Mouse (Mus musculus) olfactory bulb, adult 2 months (tissue): Measurements from ENCODE around the gene Ugt2a1. TPM values are rescaled to one million over a fixed set of nuclear protein-coding genes. Genes with fewer than 3 reads are reported as not detected.
"Not testable (repeated sequence)": the region's sequence is repeated elsewhere in the genome, so short reads cannot be mapped to it uniquely, and the experiment has no call there.

ENCODE experiments used
- H3K27ac ChIP-seq: fragments of 200-500 bp; 2 replicates; pipeline ENCODE4 v1.5.1; 2012; ENCODE audit warnings: low read depth, low read length; ENCODE audit not compliant: insufficient read depth
- H3K4me1 ChIP-seq: fragments of 200-500 bp; 2 replicates; pipeline ENCODE4 v1.6.1; 2012; ENCODE audit warnings: low read length; ENCODE audit not compliant: control insufficient read depth, insufficient read depth
- H3K4me3 ChIP-seq: fragments of 200-500 bp; 2 replicates; pipeline ENCODE4 v1.5.1; 2012; ENCODE audit warnings: mild to moderate bottlenecking, low read depth, low read length, moderate library complexity; ENCODE audit not compliant: insufficient read depth
- CTCF ChIP-seq: fragments of 200-500 bp; IDR thresholded peaks from 2 replicates; pipeline ENCODE4 v1.5.1; 2012; ENCODE audit warnings: low read depth, mild to moderate bottlenecking, low read length, moderate library complexity; ENCODE audit not compliant: insufficient read depth
- POLR2A ChIP-seq: fragments of 200-500 bp; IDR thresholded peaks from 2 replicates; pipeline ENCODE4 v1.6.1; 2012; ENCODE audit warnings: mild to moderate bottlenecking, low read depth, low read length, moderate library complexity; ENCODE audit not compliant: insufficient read depth
- WGBS: fragments of 180-500 bp; shearing (Covaris S2); methylation state at CpG from one replicate; pipeline ENCODE4 v1.1.7; 2018; 5-methylcytosine and 5-hydroxymethylcytosine counted together
- polyA plus RNA-seq: library from polyadenylated mRNA; stranded (reverse); fragments of >200 nt; gene quantifications from 2 replicates; pipeline ENCODE4 v1.2.4, GENCODE M21; 2012; ENCODE audit warnings: low replicate concordance; ENCODE audit not compliant: missing spikeins, insufficient read depth, insufficient read length

Gene Ugt2a1
- polyA plus RNA-seq: not detected in 2 replicates

DNA sequence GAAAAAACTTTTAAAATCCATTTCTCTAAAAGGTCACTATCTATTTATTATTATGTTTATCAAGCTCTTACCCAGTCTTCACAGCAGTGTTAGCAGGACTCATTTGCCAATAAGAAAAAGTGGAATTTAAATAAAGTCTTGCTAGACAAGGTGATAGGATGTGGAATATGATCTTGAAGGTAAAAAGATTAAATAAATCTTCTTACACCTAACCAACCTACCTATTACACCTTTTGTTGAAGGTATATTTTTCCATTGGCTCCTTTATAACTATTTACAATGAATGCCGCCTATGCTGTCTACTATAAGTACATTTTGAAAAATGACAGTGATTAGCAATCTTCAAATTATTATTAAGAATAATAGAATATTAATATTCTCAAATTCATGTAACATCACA lies at the start of gene Ugt2a1:
Gene Ugt2a1, minus strand, starts transcription at position 101 of the 400 bp plus-strand sequence.
- WGBS: 89% methylated on average over 1 of the region's 1 CpGs
- Histone ChIP-seq H3K4me3 (no peak within 1 kb of the TSS), H3K27ac (no peak within 1 kb of the TSS), H3K4me1 (no peaks in the 10 kb centered on the region)
- TF ChIP-seq CTCF (no peak), POLR2A (no peak)

GRCm38 (mm10) chr5:87538111-87538510 lies 47.4 kb upstream of the Ugt2a1 start, which contains the start of gene Sult1b1:
Sult1b1 (minus strand) TSS chr5:87538195.
- 94% methylated on average over 2 of the region's 2 CpGs for WGBS
- no peak within 1 kb of the TSS for H3K4me3 ChIP-seq
- no peaks in the 10 kb centered on the region for H3K4me1 ChIP-seq
- TF ChIP-seq CTCF: no peak
- no peak within 1 kb of the TSS for H3K27ac ChIP-seq

- 43% methylated on average over 4 of the region's 4 CpGs for WGBS
- H3K27ac ChIP-seq: no peak overlapping the region
These were observed 45.4 kb upstream of the Ugt2a1 start for GRCm38 (mm10) chr5:87535994-87536644.

DNA sequence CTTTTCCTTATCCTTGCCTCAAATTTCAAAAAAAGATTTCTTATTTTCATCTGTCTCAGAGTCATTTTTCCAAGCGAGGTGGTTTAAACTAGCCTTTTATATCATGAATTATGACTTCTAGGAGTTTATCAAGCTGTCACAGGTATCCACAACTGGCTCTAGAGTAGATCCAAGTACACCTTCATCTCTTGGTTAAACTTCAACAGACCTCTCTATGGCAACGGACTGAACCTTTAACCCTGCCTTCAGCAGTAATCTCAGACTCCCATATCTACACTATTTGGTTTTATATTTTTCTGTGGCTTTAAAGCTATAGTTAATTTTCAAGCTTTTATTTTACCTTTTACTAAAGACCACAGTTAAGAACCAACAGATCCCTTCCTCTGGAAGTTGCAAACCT lies 41.6 kb upstream of the Ugt2a1 start:
- TF ChIP-seq POLR2A (no peak), CTCF (no peak)
- WGBS: 83% methylated on average over 2 of the region's 2 CpGs
- no peak overlapping the region for H3K27ac ChIP-seq

More at GRCm38 (mm10) chr5:87535994-87536644, 45.4 kb upstream of the Ugt2a1 start:
- Histone ChIP-seq H3K4me1 (no peaks in the 10 kb centered on the region), H3K4me3 (no peak overlapping the region)
- TF ChIP-seq CTCF (no peak), POLR2A (no peak)

DNA sequence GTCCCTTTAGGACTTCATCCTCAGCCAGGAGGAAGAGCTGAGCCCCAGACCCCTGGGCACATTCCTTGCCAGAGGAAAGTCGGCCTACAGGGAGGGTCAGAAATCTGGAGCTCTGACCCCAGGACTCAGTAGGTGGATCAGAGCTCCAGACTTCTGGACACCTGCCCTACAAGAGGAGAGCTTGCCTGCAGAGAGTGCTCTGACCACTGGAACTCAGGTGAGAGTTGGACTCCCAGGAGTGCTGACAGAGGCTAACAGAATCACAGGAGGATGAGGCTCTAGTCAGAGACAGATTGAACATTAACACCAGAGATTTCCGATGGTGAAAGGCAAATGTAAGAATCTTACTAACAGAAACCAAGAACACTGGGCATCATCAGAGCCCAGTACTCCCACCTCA lies 32.9 kb upstream of the Ugt2a1 start:
- not testable (repeated sequence) for H3K27ac ChIP-seq, H3K4me3 ChIP-seq, H3K4me1 ChIP-seq
- WGBS: 97% methylated on average over 2 of the region's 2 CpGs

More for the DNA sequence above, 41.6 kb upstream of the Ugt2a1 start:
- Histone ChIP-seq H3K4me1 (no peaks in the 10 kb centered on the region), H3K4me3 (no peak overlapping the region)

DNA sequence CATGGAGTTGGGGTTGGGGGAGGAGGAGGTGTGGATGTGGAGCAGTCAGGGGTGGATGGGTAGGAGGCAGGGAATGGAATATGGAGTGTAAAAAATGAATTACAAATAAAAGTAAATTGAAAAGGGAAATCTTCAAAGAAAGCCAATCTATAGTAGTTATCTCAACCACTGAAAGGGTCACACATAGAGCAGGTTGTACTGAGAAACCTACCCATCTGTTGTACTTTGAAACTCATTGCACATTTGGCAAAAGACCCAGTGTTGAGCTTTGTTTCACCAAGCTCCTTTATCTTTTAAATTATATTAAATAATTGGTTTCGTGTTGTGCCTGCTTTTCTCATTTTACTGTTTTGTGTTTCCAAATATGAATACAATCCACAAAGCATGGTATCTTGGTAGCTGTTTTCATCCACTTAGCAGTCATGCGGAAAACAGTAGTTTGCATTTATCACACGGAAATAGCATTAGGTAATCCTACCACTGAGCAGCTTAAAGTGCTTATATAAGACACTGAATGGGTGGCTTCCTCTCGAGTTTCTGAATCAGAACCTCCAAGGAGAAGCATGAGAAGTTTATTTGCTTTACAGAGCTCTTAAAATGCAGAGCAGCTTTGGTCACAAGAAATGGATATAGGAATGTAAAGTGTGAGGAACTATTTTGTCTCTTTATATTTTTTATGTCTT lies 15.2 kb upstream of the Ugt2a1 start:
- TF ChIP-seq CTCF (no peak), POLR2A (no peak)
- WGBS: 28% methylated on average over 4 of the region's 4 CpGs
- H3K4me3 ChIP-seq: no peak overlapping the region
- H3K4me1 ChIP-seq: no peaks in the 10 kb centered on the region
- no peak overlapping the region for H3K27ac ChIP-seq

DNA sequence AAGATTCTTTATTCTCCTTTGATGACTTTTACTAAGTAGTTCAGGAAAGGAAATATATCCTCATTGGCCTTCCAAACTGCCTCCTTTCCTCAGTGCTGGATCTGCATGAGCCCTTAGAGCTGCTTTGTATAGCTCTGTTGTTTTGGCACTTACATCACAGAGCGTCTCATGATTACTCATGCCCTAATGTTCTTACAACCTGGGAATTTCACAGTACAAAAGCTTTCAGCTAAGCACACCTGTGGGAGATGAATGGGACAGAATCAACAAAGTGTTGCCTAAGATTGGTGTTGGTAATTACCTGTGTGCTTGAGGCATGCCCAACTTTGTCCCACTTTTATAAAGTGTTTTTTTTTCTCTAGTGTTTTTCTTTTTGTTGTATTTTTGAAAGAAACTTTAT lies 12.0 kb upstream of the Ugt2a1 start:
- H3K27ac ChIP-seq: no peak overlapping the region
- no peaks in the 10 kb centered on the region for H3K4me1 ChIP-seq
- no peak overlapping the region for H3K4me3 ChIP-seq
- 36% methylated on average over 1 of the region's 1 CpGs for WGBS
- TF ChIP-seq POLR2A: no peak
- TF ChIP-seq CTCF: no peak

DNA sequence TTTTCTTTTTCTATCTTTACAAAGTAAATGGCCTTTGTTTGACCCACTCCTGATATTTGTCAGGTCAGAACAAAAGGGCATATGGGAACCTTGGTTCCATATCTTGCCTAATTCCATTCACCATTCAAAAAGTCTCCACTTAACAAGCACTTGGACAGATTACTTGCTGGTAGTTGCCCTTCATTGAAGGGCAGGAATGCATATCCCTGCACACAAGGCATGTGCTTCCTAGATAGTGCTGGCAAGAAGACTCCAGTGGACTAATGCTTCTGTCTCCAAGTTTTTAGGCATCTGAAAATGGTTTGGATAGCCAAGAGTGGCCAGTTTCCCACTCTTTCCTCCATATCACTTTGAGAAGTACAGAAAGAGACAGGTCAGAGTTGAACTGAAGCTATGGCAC lies 8.7 kb upstream of the Ugt2a1 start:
- TF ChIP-seq POLR2A (no peak), CTCF (no peak)
- Histone ChIP-seq H3K4me1 (no peaks in the 10 kb centered on the region), H3K27ac (no peak overlapping the region), H3K4me3 (no peak overlapping the region)

- Histone ChIP-seq H3K4me1 (no peaks in the 10 kb centered on the region), H3K27ac (no peak overlapping the region), H3K4me3 (no peak overlapping the region)
- TF ChIP-seq POLR2A: no peak
These were observed 8.3 kb upstream of the Ugt2a1 start for GRCm38 (mm10) chr5:87498936-87499335.

DNA sequence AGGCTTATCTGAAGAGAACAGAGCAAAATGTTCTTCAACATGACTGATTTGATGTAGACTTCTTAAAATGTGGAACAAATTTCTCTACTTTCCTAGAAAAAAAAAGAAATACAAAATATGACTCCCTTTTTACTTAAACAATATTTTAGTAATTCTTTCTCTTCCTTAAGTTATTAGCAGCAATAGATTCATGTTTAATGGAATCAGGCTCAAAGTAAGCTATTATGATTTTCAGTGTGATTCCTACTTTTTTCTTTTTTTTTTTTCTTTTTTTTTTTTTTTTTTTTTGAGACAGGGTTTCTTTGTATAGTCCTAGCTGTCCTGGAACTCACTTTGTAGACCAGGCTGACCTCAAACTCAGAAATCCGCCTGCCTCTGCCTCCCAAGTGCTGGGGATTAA lies 4.0 kb downstream of the Ugt2a1 start, which contains the start of gene Gm43638:
Gene Gm43638, minus strand, starts transcription at position 101 of the 400 bp plus-strand sequence.
- not testable (repeated sequence) for H3K27ac ChIP-seq, H3K4me3 ChIP-seq, H3K4me1 ChIP-seq
- 89% methylated on average over 1 of the region's 1 CpGs for WGBS
